Mouse (Mus musculus) lung, postnatal 14 days (tissue): Measurements from ENCODE around the gene Vsig8.

Experiments
- DNase-seq: peaks from one replicate; pipeline ENCODE4 v3.0.0; 2021

The Vsig8 gene

GRCm38 (mm10) chr1:172593956-172594355, 38.2 kb downstream of the Vsig8 start:
- no peak for DNase-seq

- DNase-seq: peak; percentile 60
Observed at GRCm38 (mm10) chr1:172594495-172594894, 38.8 kb downstream of the Vsig8 start.

- no peak for DNase-seq
Observed at GRCm38 (mm10) chr1:172602326-172602725, 46.6 kb downstream of the Vsig8 start, which contains the start of gene Fcrl6. Fcrl6 (minus strand) TSS chr1:172602551.

GRCm38 (mm10) chr1:172611304-172611703, 55.6 kb downstream of the Vsig8 start:
- no peak for DNase-seq

- DNase-seq: no peak
Observed at GRCm38 (mm10) chr1:172612745-172613144, 57.0 kb downstream of the Vsig8 start.
